Mouse (Mus musculus) intestine, embryonic 15.5 days (tissue): ENCODE measurements around the gene Esf1. TPM values are rescaled to one million over a fixed set of nuclear protein-coding genes. Genes with fewer than 3 reads are reported as not detected.
"Not testable (repeated sequence)": the region's sequence is repeated elsewhere in the genome, so short reads cannot be mapped to it uniquely, and the experiment has no call there.

ENCODE experiments used
- ATAC-seq: fragments of 200-750 bp; cut with Nextera tagmentation; 2 replicates; pipeline ENCODE4 v1.8.0; 2017; ENCODE audit warnings: moderate TSS enrichment, moderate library complexity
- H3K27ac ChIP-seq: fragments of 300-500 bp; sonication (generic); 2 replicates; pipeline ENCODE4 v1.5.1; 2015; ENCODE audit warnings: mild to moderate bottlenecking, inconsistent platforms
- H3K27me3 ChIP-seq: fragments of 300-500 bp; sonication (generic); replicated peaks from 2 replicates; pipeline ENCODE4 v1.6.1; 2015; ENCODE audit warnings: inconsistent platforms
- H3K36me3 ChIP-seq: fragments of 300-500 bp; sonication (generic); 2 replicates; pipeline ENCODE4 v1.6.1; 2015; ENCODE audit warnings: inconsistent platforms
- H3K4me1 ChIP-seq: fragments of 300-500 bp; sonication (generic); replicated peaks from 2 replicates; pipeline ENCODE4 v1.6.1; 2015; ENCODE audit warnings: inconsistent platforms
- H3K4me2 ChIP-seq: fragments of 300-500 bp; sonication (generic); replicated peaks from 2 replicates; pipeline ENCODE4 v1.6.1; 2015; ENCODE audit warnings: mild to moderate bottlenecking, inconsistent platforms
- H3K4me3 ChIP-seq: fragments of 300-500 bp; sonication (generic); replicated peaks from 2 replicates; pipeline ENCODE4 v1.5.1; 2015; ENCODE audit warnings: inconsistent platforms
- H3K9ac ChIP-seq: fragments of 300-500 bp; sonication (generic); 2 replicates; pipeline ENCODE4 v1.6.1; 2015; ENCODE audit warnings: inconsistent platforms
- H3K9me3 ChIP-seq: fragments of 300-500 bp; sonication (generic); 2 replicates; pipeline ENCODE4 v1.6.1; 2016; ENCODE audit warnings: inconsistent platforms
- WGBS: fragments of 180-500 bp; shearing (Covaris S2); methylation state at CpG from one replicate; pipeline ENCODE4 v1.1.7; 2015; 5-methylcytosine and 5-hydroxymethylcytosine counted together
- polyA plus RNA-seq: library from polyadenylated mRNA; unstranded; fragments of >200 nt; fragmentation: Nextera tagmentation; extraction: Ambion mirVana; gene quantifications from 2 replicates; pipeline ENCODE4 v1.2.1, GENCODE M21; 2015

The Esf1 gene
- polyA plus RNA-seq, 1 experiment from 2014 or later, result 26.7 TPM

DNA sequence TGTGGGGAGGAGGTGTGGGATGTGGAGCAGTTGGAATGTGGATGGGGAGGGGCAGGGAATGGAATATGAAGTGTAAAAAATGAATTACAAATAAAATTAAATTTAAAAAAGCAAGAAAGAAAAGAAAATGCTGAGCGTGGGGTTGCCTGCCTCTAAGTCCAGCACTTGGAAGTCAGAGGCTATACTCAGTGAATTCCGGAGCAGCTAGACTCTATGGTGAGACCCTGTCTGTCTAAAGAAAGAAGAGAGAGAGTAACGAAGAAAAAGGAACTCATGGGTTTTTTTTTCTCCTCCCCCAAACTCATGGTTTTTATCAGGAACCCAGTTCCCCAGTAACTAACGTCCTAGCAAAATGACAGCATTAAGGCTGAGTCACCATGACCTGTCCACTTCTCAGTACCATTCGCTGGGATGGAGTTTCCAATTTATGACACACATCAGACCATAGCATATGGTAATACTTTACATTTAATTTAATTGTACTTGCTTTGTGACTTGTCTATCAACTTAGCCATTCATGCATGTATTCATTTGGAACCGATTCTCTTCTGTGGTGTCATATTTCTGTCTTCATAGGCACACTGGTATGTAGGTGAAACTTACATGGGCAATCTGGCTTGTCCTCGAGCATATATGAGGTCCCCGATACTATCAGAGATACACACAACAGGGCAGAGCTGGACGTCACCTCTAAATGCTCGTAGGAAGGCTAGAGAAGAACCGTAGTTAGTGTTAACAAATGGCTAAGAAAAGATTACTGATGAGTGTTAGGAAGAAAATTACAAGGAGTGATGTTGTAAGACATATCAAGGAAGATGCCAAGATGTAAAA is 89.4 kb downstream of the Esf1 start:
- H3K9me3 ChIP-seq, result no peaks in the 10 kb centered on the region
- H3K9ac ChIP-seq, result no peak overlapping the region
- no peak overlapping the region for H3K27ac ChIP-seq
- H3K27me3 ChIP-seq, result no peaks in the 10 kb centered on the region
- H3K4me2 ChIP-seq, result no peak overlapping the region
- 84% methylated on average over 11 of the region's 11 CpGs for WGBS
- no peaks in the 10 kb centered on the region for H3K36me3 ChIP-seq
- ATAC-seq, result no peak
- no peak overlapping the region for H3K4me3 ChIP-seq
- H3K4me1 ChIP-seq, result no peaks in the 10 kb centered on the region

DNA sequence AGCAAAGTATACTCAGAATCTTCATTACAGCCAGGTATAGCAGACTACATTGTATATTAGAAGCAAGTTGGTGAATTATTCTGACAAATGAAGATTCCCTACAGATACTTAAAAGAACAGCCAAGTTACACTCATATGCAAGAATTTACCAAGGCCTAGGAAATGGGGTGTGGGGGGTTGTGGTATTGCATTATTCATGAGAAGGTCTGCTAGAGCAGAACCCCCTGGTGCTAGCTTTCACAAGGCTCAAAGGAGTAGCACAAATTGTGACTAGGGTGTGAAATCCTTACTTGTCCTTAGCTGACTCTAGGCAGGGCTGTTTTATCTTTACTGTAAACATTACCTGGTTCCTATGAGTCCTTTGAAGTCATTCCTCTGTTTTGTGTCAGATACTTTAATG is 91.1 kb downstream of the Esf1 start:
- not testable (repeated sequence) for H3K9ac ChIP-seq, H3K4me1 ChIP-seq, H3K27ac ChIP-seq, H3K36me3 ChIP-seq, H3K9me3 ChIP-seq, ATAC-seq, H3K27me3 ChIP-seq, H3K4me3 ChIP-seq, H3K4me2 ChIP-seq

DNA sequence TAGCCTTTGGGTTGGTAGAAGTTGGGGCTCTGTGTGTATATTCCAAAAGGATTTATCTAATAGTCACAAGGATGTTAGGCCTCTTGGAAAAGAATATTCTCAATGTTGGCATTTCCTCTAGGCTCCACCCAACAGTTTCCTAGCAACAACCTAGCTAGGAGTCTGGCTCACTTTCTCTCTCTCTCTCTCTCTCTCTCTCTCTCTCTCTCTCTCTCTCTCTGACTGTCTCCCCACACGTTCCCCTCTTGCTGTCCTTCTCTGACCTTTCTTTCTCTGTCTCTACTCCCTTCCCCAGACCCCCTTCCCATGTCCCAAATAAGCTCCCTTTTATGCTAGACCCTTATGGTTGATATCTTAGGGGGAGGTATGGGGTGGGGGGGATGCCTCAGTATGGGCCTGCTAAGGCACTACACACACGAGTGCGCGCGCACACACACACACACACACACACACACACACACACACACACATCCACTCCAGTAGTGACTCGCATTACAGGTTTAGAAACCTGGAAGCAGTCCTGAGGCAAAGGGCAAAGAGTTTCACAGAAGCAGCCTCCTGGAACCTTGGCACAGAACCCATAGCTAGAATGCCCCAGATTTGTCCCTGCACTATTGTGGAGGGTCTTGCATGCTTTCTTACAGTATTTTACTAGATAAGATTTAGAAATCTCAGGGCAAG is 91.6 kb downstream of the Esf1 start:
- Histone ChIP-seq H3K36me3 (no peaks in the 10 kb centered on the region), H3K4me1 (no peaks in the 10 kb centered on the region), H3K4me2 (no peak overlapping the region), H3K27ac (no peak overlapping the region), H3K9ac (no peak overlapping the region), H3K27me3 (no peaks in the 10 kb centered on the region), H3K9me3 (no peaks in the 10 kb centered on the region), H3K4me3 (no peak overlapping the region)
- 59% methylated on average over 6 of the region's 6 CpGs for WGBS
- no peak for ATAC-seq

DNA sequence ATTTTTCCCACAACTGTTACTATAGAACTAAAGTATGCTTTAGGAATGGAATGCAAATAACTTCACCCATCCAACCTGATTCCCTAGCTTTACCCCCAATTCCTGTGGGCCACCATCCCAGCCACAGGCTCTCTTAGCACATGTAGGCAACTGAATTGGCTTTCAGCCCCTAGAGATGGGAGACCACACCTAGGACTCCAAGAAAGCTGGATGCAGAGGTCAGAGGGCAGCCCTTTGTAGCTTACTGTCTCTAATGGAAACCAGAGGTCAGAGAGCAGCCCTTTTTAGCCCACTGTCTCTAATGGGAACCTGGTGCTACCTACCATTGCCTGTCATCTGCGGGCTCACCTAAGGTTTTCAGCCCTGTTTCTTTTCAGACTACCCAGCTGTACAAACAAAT is 92.9 kb downstream of the Esf1 start:
- no peaks in the 10 kb centered on the region for H3K27me3 ChIP-seq
- WGBS, result 26% methylated on average over 1 of the region's 1 CpGs
- H3K27ac ChIP-seq, result no peak overlapping the region
- H3K4me2 ChIP-seq, result no peak overlapping the region
- no peak overlapping the region for H3K4me3 ChIP-seq
- H3K36me3 ChIP-seq, result no peaks in the 10 kb centered on the region
- H3K9ac ChIP-seq, result no peak overlapping the region
- no peak for ATAC-seq
- H3K4me1 ChIP-seq, result no peaks in the 10 kb centered on the region
- H3K9me3 ChIP-seq, result no peaks in the 10 kb centered on the region

DNA sequence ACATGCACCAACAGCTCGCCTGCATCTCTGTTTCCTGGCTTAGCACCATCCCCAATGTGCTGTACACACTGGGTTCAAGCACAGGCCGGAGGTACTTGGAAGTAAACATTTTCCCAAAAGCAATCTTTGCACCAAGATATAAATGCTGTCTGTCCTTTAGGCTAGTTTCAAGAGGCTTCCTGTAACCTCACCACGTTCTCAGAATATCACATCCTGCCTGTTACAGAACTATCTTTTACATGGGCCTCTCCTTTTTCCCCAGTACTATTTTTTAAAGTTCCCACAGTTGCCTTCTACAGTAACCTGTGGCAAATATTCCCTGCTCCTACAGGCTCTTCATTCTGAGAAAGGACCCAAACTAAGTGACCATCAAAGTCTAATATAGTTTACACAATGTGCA is 95.2 kb downstream of the Esf1 start:
- Histone ChIP-seq H3K4me3 (no peak overlapping the region), H3K27ac (no peak overlapping the region), H3K36me3 (no peaks in the 10 kb centered on the region), H3K4me2 (no peak overlapping the region), H3K27me3 (no peaks in the 10 kb centered on the region), H3K4me1 (no peaks in the 10 kb centered on the region), H3K9ac (no peak overlapping the region), H3K9me3 (no peaks in the 10 kb centered on the region)
- ATAC-seq, result no peak
- WGBS, result 78% methylated on average over 3 of the region's 3 CpGs

Other genes starting within 250 kb of the Esf1 start
- gene Tasp1, start 103.8 kb downstream of the Esf1 start, polyA plus RNA-seq, result 19.0 and 20.6 TPM in 2 replicates
- not detected in 2 replicates for gene Gm17374, start 18.5 kb downstream of the Esf1 start, polyA plus RNA-seq
- 26.5 and 27.6 TPM in 2 replicates for gene Ndufaf5, start 85 bp upstream of the Esf1 start, polyA plus RNA-seq
- gene Sel1l2, start 219.1 kb upstream of the Esf1 start, polyA plus RNA-seq, result not detected in 2 replicates
- gene Macrod2, start 224.7 kb upstream of the Esf1 start, polyA plus RNA-seq, result 33.4 and 40.0 TPM in 2 replicates